Mouse (Mus musculus): Measurements from ENCODE around the gene Map3k14.

DNA sequence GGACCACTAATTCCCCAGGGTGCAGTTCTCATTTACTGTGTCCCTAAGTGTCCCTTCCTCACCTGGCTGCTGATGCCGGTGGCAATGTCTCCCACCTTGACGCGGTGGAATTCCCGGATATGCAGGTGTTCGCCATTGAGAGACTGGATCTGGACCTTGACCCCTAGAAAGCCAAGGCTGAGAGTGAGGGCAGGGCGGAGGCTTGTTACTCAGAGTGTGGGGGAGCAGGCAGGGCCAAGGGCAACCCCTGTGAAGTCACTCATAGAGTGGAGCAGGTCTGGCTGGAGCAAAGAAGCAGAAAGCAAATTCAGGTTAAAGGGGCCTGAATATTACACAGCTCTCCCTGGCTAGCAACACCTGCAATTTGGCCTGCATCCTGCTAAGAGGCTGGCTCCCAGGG is 45.8 kb downstream of the Map3k14 start:
- no peak for TF ChIP-seq EP300 (IDR thresholded peaks at IDR 0.05; ENCODE audit: insufficient read depth, low read depth, low read length)
- no peak for TF ChIP-seq CTCF (IDR thresholded peaks at IDR 0.05)
- TF ChIP-seq POLR2A (IDR thresholded peaks at IDR 0.05; ENCODE audit: insufficient read depth, low read depth, low read length) = no peak
